Mouse (Mus musculus): ENCODE results near the gene Sertad4. TPM values are rescaled to one million over a fixed set of nuclear protein-coding genes. Genes with fewer than 3 reads are reported as not detected.

The Sertad4 gene
- 13.1 TPM in 2 replicates for polyA plus RNA-seq (2016; fragmentation: Nextera tagmentation; extraction: Ambion mirVana)

GRCm38 (mm10) chr1:192855474-192856230 is at the start of gene Sertad4:
Sertad4 (minus strand) TSS chr1:192855756.
- H3K27ac ChIP-seq = peak within 1 kb of the TSS; percentile 93
- under 1% methylated on average over 75 of the region's 75 CpGs for whole genome bisulfite sequencing
- H3K27me3 ChIP-seq (ENCODE audit: poor library complexity, severe bottlenecking) = peaks cover 98% of the 10 kb centered on the region
- H3K4me1 ChIP-seq = peaks cover 60% of the 10 kb centered on the region
- H3K4me3 ChIP-seq = peak within 1 kb of the TSS; percentile 87
- H3K9me3 ChIP-seq = no peaks in the 10 kb centered on the region
- peak; percentile 70 for DNase-seq (ENCODE audit: extremely low spot score, low spot score)
- H3K36me3 ChIP-seq (replicated peaks) = no peaks in the 10 kb centered on the region; the same call in 1 of the 2 replicates

GRCm38 (mm10) chr1:192901516-192901915 is 46.0 kb upstream of the Sertad4 start:
- Histone ChIP-seq H3K4me1 (peaks cover 11% of the 10 kb centered on the region), H3K27ac (no peak overlapping the region), H3K27me3 (ENCODE audit: poor library complexity, severe bottlenecking) (peaks cover 16% of the 10 kb centered on the region; the same call in 1 of the 2 replicates), H3K9me3 (no peaks in the 10 kb centered on the region), H3K4me3 (no peak overlapping the region), H3K36me3 (replicated peaks) (no peaks in the 10 kb centered on the region)
- DNase-seq (ENCODE audit: extremely low spot score, low spot score) = no peak
- 78% methylated on average over 2 of the region's 2 CpGs for WGBS

- peaks cover 11% of the 10 kb centered on the region for H3K4me1 ChIP-seq
- WGBS = 84% methylated on average over 3 of the region's 3 CpGs
- H3K4me3 ChIP-seq = no peak overlapping the region
- no peaks in the 10 kb centered on the region for H3K36me3 ChIP-seq (replicated peaks)
- DNase-seq (ENCODE audit: extremely low spot score, low spot score) = no peak
- H3K27me3 ChIP-seq (ENCODE audit: poor library complexity, severe bottlenecking) = peaks cover 20% of the 10 kb centered on the region; the same call in 1 of the 2 replicates
- no peak overlapping the region for H3K27ac ChIP-seq
- H3K9me3 ChIP-seq = no peaks in the 10 kb centered on the region
These were observed 45.4 kb upstream of the Sertad4 start for GRCm38 (mm10) chr1:192900913-192901312.

GRCm38 (mm10) chr1:192898742-192899141 is 43.2 kb upstream of the Sertad4 start:
- H3K36me3 ChIP-seq (replicated peaks) = no peaks in the 10 kb centered on the region
- DNase-seq (ENCODE audit: extremely low spot score, low spot score) = no peak
- peaks cover 20% of the 10 kb centered on the region; the same call in 1 of the 2 replicates for H3K27me3 ChIP-seq (ENCODE audit: poor library complexity, severe bottlenecking)
- 20% methylated on average over 2 of the region's 2 CpGs for WGBS
- H3K4me3 ChIP-seq = no peak overlapping the region
- H3K9me3 ChIP-seq = no peaks in the 10 kb centered on the region
- H3K4me1 ChIP-seq = peaks cover 11% of the 10 kb centered on the region
- no peak overlapping the region for H3K27ac ChIP-seq

GRCm38 (mm10) chr1:192897218-192897617 is 41.7 kb upstream of the Sertad4 start:
- no peak overlapping the region for H3K4me3 ChIP-seq
- no peaks in the 10 kb centered on the region for H3K9me3 ChIP-seq
- H3K27ac ChIP-seq = no peak overlapping the region
- WGBS = 71% methylated on average over 10 of the region's 10 CpGs
- H3K4me1 ChIP-seq = peaks cover 11% of the 10 kb centered on the region
- H3K36me3 ChIP-seq (replicated peaks) = no peaks in the 10 kb centered on the region
- H3K27me3 ChIP-seq (ENCODE audit: poor library complexity, severe bottlenecking) = peaks cover 20% of the 10 kb centered on the region; the same call in 1 of the 2 replicates
- DNase-seq (ENCODE audit: extremely low spot score, low spot score) = no peak

- WGBS = 93% methylated on average over 3 of the region's 3 CpGs
- Histone ChIP-seq H3K9me3 (no peaks in the 10 kb centered on the region), H3K4me3 (no peak overlapping the region), H3K27ac (no peak overlapping the region), H3K4me1 (peaks cover 11% of the 10 kb centered on the region), H3K36me3 (replicated peaks) (no peaks in the 10 kb centered on the region), H3K27me3 (ENCODE audit: poor library complexity, severe bottlenecking) (peaks cover 20% of the 10 kb centered on the region; the same call in 1 of the 2 replicates)
- no peak for DNase-seq (ENCODE audit: extremely low spot score, low spot score)
These were observed 40.5 kb upstream of the Sertad4 start for GRCm38 (mm10) chr1:192896076-192896475.

- Histone ChIP-seq H3K36me3 (replicated peaks) (no peaks in the 10 kb centered on the region), H3K4me3 (no peak overlapping the region), H3K4me1 (no peaks in the 10 kb centered on the region), H3K9me3 (no peaks in the 10 kb centered on the region), H3K27me3 (ENCODE audit: poor library complexity, severe bottlenecking) (no peaks in the 10 kb centered on the region), H3K27ac (no peak overlapping the region)
- DNase-seq (ENCODE audit: extremely low spot score, low spot score) = no peak
- 90% methylated on average over 3 of the region's 3 CpGs for WGBS
These were observed 35.2 kb upstream of the Sertad4 start for GRCm38 (mm10) chr1:192890716-192891115.

GRCm38 (mm10) chr1:192882617-192883295 is 27.2 kb upstream of the Sertad4 start:
- Histone ChIP-seq H3K27me3 (ENCODE audit: poor library complexity, severe bottlenecking) (no peaks in the 10 kb centered on the region), H3K36me3 (replicated peaks) (no peaks in the 10 kb centered on the region)
- DNase-seq (ENCODE audit: extremely low spot score, low spot score) = no peak

GRCm38 (mm10) chr1:192880130-192880529 is 24.6 kb upstream of the Sertad4 start:
- H3K4me3 ChIP-seq = no peak overlapping the region
- H3K4me1 ChIP-seq = peaks cover 6% of the 10 kb centered on the region
- no peaks in the 10 kb centered on the region for H3K27me3 ChIP-seq (ENCODE audit: poor library complexity, severe bottlenecking)
- no peak overlapping the region for H3K27ac ChIP-seq
- DNase-seq (ENCODE audit: extremely low spot score, low spot score) = no peak
- WGBS = 84% methylated on average over 4 of the region's 4 CpGs
- H3K9me3 ChIP-seq = no peaks in the 10 kb centered on the region
- no peaks in the 10 kb centered on the region for H3K36me3 ChIP-seq (replicated peaks)

More at GRCm38 (mm10) chr1:192882617-192883295, 27.2 kb upstream of the Sertad4 start:
- no peak overlapping the region for H3K27ac ChIP-seq
- H3K4me3 ChIP-seq = no peak overlapping the region
- WGBS = 73% methylated on average over 2 of the region's 2 CpGs
- H3K4me1 ChIP-seq = peaks cover 6% of the 10 kb centered on the region
- no peaks in the 10 kb centered on the region for H3K9me3 ChIP-seq

GRCm38 (mm10) chr1:192879086-192879580 is 23.6 kb upstream of the Sertad4 start:
- Histone ChIP-seq H3K4me3 (no peak overlapping the region), H3K36me3 (replicated peaks) (no peaks in the 10 kb centered on the region), H3K4me1 (peaks cover 6% of the 10 kb centered on the region), H3K9me3 (no peaks in the 10 kb centered on the region), H3K27me3 (ENCODE audit: poor library complexity, severe bottlenecking) (no peaks in the 10 kb centered on the region), H3K27ac (no peak overlapping the region)
- DNase-seq (ENCODE audit: extremely low spot score, low spot score) = no peak
- WGBS = 90% methylated on average over 7 of the region's 7 CpGs

GRCm38 (mm10) chr1:192872841-192873240 is 17.3 kb upstream of the Sertad4 start:
- no peaks in the 10 kb centered on the region for H3K9me3 ChIP-seq
- 81% methylated on average over 5 of the region's 5 CpGs for WGBS
- H3K4me3 ChIP-seq = no peak overlapping the region
- no peak for DNase-seq (ENCODE audit: extremely low spot score, low spot score)
- no peak overlapping the region for H3K27ac ChIP-seq
- peaks cover 2% of the 10 kb centered on the region; the same call in 1 of the 2 replicates for H3K4me1 ChIP-seq
- no peaks in the 10 kb centered on the region for H3K36me3 ChIP-seq (replicated peaks)
- H3K27me3 ChIP-seq (ENCODE audit: poor library complexity, severe bottlenecking) = no peaks in the 10 kb centered on the region

- no peaks in the 10 kb centered on the region for H3K36me3 ChIP-seq (replicated peaks)
These were observed 14.2 kb upstream of the Sertad4 start for GRCm38 (mm10) chr1:192869761-192870160.

GRCm38 (mm10) chr1:192864440-192864839 is 8.9 kb upstream of the Sertad4 start:
- WGBS = 89% methylated on average over 3 of the region's 3 CpGs
- peaks cover 10% of the 10 kb centered on the region for H3K27me3 ChIP-seq (ENCODE audit: poor library complexity, severe bottlenecking)
- H3K9me3 ChIP-seq = no peaks in the 10 kb centered on the region
- H3K36me3 ChIP-seq (replicated peaks) = no peaks in the 10 kb centered on the region
- no peak overlapping the region for H3K27ac ChIP-seq
- no peaks in the 10 kb centered on the region for H3K4me1 ChIP-seq
- DNase-seq (ENCODE audit: extremely low spot score, low spot score) = no peak
- H3K4me3 ChIP-seq = no peak overlapping the region

More at GRCm38 (mm10) chr1:192869761-192870160, 14.2 kb upstream of the Sertad4 start:
- peaks cover 2% of the 10 kb centered on the region; the same call in 1 of the 2 replicates for H3K4me1 ChIP-seq
- no peaks in the 10 kb centered on the region for H3K27me3 ChIP-seq (ENCODE audit: poor library complexity, severe bottlenecking)
- no peak overlapping the region for H3K4me3 ChIP-seq
- no peaks in the 10 kb centered on the region for H3K9me3 ChIP-seq
- H3K27ac ChIP-seq = no peak overlapping the region
- WGBS = 92% methylated on average over 1 of the region's 1 CpGs
- DNase-seq (ENCODE audit: extremely low spot score, low spot score) = no peak

Data from forebrain, embryonic 10.5 days (tissue).